In the genomic region with DNA sequence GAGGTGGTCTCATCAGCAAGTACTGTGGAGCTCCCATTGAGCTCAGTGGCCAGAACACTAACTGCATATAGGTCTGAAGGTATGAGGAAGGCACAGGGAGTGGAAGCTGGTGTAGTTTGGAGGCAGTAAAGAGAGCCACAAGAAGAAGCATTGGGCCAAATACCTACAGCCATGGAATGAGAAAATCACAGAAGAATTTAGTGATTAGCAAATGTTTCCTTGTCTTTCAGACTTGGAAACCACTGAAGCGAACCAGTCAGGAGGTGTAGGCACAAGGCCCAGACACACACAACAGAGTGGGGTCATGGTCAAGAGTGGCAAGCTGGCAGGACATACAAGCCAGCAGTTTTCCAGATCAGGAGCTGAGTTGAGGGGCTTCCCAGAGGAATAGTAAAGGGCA, we compare ENCODE assay signal across 20 mouse cellular contexts.
"Had no signal": no experiment of that assay in that cellular context is flagged by ENCODE, and none has a peak within 500 bp of the region (broad histone marks: within the 10 kb centered on the region; RNA-seq: fewer than 3 reads in every experiment).

No protein-coding gene starts in this region.

- H3K4me1 ChIP-seq: limb, embryonic 12.5 days; liver, embryonic 13.5 days; midbrain, embryonic 12.5 days; midbrain, embryonic 15.5 days; stomach, embryonic 15.5 days had no signal

- H3K27ac ChIP-seq: kidney, embryonic 15.5 days; limb, embryonic 12.5 days; limb, embryonic 15.5 days; liver, embryonic 13.5 days; macrophage; midbrain, embryonic 12.5 days; midbrain, embryonic 15.5 days; neural tube, embryonic 13.5 days; stomach, embryonic 15.5 days had no signal

- H3K4me2 ChIP-seq: kidney, embryonic 15.5 days; limb, embryonic 12.5 days; limb, embryonic 15.5 days; liver, embryonic 13.5 days; midbrain, embryonic 12.5 days; midbrain, embryonic 15.5 days; neural tube, embryonic 13.5 days; stomach, embryonic 15.5 days had no signal

- H3K9me3 ChIP-seq: kidney, embryonic 15.5 days; limb, embryonic 12.5 days; limb, embryonic 15.5 days; liver, embryonic 13.5 days; midbrain, embryonic 12.5 days; midbrain, embryonic 15.5 days; neural tube, embryonic 13.5 days; stomach, embryonic 15.5 days had no signal

- H3K27me3 ChIP-seq: kidney, embryonic 15.5 days; limb, embryonic 12.5 days; limb, embryonic 15.5 days; liver, embryonic 13.5 days; midbrain, embryonic 12.5 days; midbrain, embryonic 15.5 days; neural tube, embryonic 13.5 days had no signal

- ATAC-seq: intestine, postnatal 0 days; midbrain, embryonic 15.5 days had no signal

- DNase-seq: kidney, adult 8-10 months; kidney, postnatal 10 days; kidney, postnatal 4 days; left cerebral cortex, postnatal 4 days; liver, embryonic 13.5 days; lung, adult 2 months; retina, postnatal 1 day; right cerebral cortex, postnatal 25 days; spleen, adult 18-20 months; thymus, postnatal 25 days had no signal

- H3K36me3 ChIP-seq: kidney, embryonic 15.5 days; limb, embryonic 12.5 days; limb, embryonic 15.5 days; liver, embryonic 13.5 days; midbrain, embryonic 12.5 days; neural tube, embryonic 13.5 days; stomach, embryonic 15.5 days had no signal

- H3K4me3 ChIP-seq: kidney, embryonic 15.5 days; limb, embryonic 12.5 days; limb, embryonic 15.5 days; liver, embryonic 13.5 days; midbrain, embryonic 12.5 days; midbrain, embryonic 15.5 days; myocyte; neural tube, embryonic 13.5 days; stomach, embryonic 15.5 days had no signal

- H3K9ac ChIP-seq: kidney, embryonic 15.5 days; limb, embryonic 12.5 days; limb, embryonic 15.5 days; liver, embryonic 13.5 days; midbrain, embryonic 12.5 days; midbrain, embryonic 15.5 days; neural tube, embryonic 13.5 days; stomach, embryonic 15.5 days had no signal
